Mouse (Mus musculus) adrenal gland, postnatal 14 days (tissue): ENCODE measurements around the gene Unc93a2. TPM values are rescaled to one million over a fixed set of nuclear protein-coding genes. Genes with fewer than 3 reads are reported as not detected.
"Not testable (repeated sequence)": the region's sequence is repeated elsewhere in the genome, so short reads cannot be mapped to it uniquely, and the experiment has no call there.

ENCODE experiments used
- DNase-seq: peaks from one replicate; pipeline ENCODE4 v3.0.0; 2021; ENCODE audit warnings: mixed read lengths
- total RNA-seq: library from RNA; stranded (reverse); gene quantifications from 2 replicates; pipeline ENCODE4 v1.2.3, GENCODE M21; 2021

Unc93a2 gene
- total RNA-seq, 1 experiment from 2014 or later: 1.2 TPM

- not testable (repeated sequence) for DNase-seq
Observed at GRCm38 (mm10) chr17:7371879-7372278, 13.4 kb downstream of the Unc93a2 start, which contains the start of gene Gm49630. Gene Gm49630, minus strand, starts transcription at chr17:7371979.

- peak; percentile 39 for DNase-seq
Observed at GRCm38 (mm10) chr17:7369401-7369800, 15.9 kb downstream of the Unc93a2 start.

GRCm38 (mm10) chr17:7366676-7367374 lies 18.4 kb downstream of the Unc93a2 start:
- not testable (repeated sequence) for DNase-seq

- DNase-seq: not testable (repeated sequence)
Observed at GRCm38 (mm10) chr17:7366265-7366664, 19.0 kb downstream of the Unc93a2 start.

GRCm38 (mm10) chr17:7365615-7366014 lies 19.6 kb downstream of the Unc93a2 start:
- not testable (repeated sequence) for DNase-seq

GRCm38 (mm10) chr17:7360749-7361465 lies 24.4 kb downstream of the Unc93a2 start:
- DNase-seq: peak; percentile 76

GRCm38 (mm10) chr17:7359806-7360205 lies 25.5 kb downstream of the Unc93a2 start:
- DNase-seq: not testable (repeated sequence)

GRCm38 (mm10) chr17:7352596-7352995 lies 32.7 kb downstream of the Unc93a2 start, which contains the start of gene Ttll2:
Gene Ttll2, minus strand, starts transcription at chr17:7352696.
- not testable (repeated sequence) for DNase-seq

GRCm38 (mm10) chr17:7348765-7349164 lies 36.5 kb downstream of the Unc93a2 start:
- not testable (repeated sequence) for DNase-seq

GRCm38 (mm10) chr17:7337381-7337780 lies 47.9 kb downstream of the Unc93a2 start:
- DNase-seq: not testable (repeated sequence)

- DNase-seq: not testable (repeated sequence)
Observed at GRCm38 (mm10) chr17:7332745-7333144, 52.5 kb downstream of the Unc93a2 start.

- not testable (repeated sequence) for DNase-seq
Observed at GRCm38 (mm10) chr17:7326415-7326814, 58.8 kb downstream of the Unc93a2 start.

- not testable (repeated sequence) for DNase-seq
Observed at GRCm38 (mm10) chr17:7324346-7324745, 60.9 kb downstream of the Unc93a2 start, which contains the start of gene Tcp10a. Gene Tcp10a, plus strand, starts transcription at chr17:7324646.

GRCm38 (mm10) chr17:7319789-7320188 lies 65.5 kb downstream of the Unc93a2 start:
- DNase-seq: not testable (repeated sequence)

- DNase-seq: not testable (repeated sequence)
Observed at GRCm38 (mm10) chr17:7315693-7316382, 69.4 kb downstream of the Unc93a2 start.

Other genes starting within 250 kb of the Unc93a2 start
- gene Rps6ka2, start 215.3 kb downstream of the Unc93a2 start, total RNA-seq: 11.4 and 12.9 TPM in 2 replicates
- gene Tcp10a, start 60.8 kb downstream of the Unc93a2 start, total RNA-seq: not detected in 2 replicates
- gene Ttll2, start 32.8 kb downstream of the Unc93a2 start, total RNA-seq: not detected in 2 replicates
- gene Gm49630, start 13.5 kb downstream of the Unc93a2 start, total RNA-seq: not detected in 2 replicates